Mouse (Mus musculus) bone marrow macrophage, adult 2 months (primary cell): ENCODE measurements around the gene Stim1. TPM values are rescaled to one million over a fixed set of nuclear protein-coding genes. Genes with fewer than 3 reads are reported as not detected.

Experiments
- H3K27ac ChIP-seq: 2 replicates; pipeline ENCODE4 v1.5.1; 2012; ENCODE audit warnings: low read depth, low read length; ENCODE audit not compliant: insufficient read depth
- H3K4me1 ChIP-seq: 2 replicates; pipeline ENCODE4 v1.6.1; 2012; ENCODE audit warnings: low read length; ENCODE audit not compliant: control insufficient read depth, insufficient read depth
- H3K4me3 ChIP-seq: 2 replicates; pipeline ENCODE4 v1.5.1; 2012; ENCODE audit warnings: mild to moderate bottlenecking, low read length, moderate library complexity; ENCODE audit not compliant: insufficient read depth
- CTCF ChIP-seq: IDR thresholded peaks from 2 replicates; pipeline ENCODE4 v1.5.1; 2012; ENCODE audit warnings: low read depth, mild to moderate bottlenecking, low read length, moderate library complexity
- POLR2A ChIP-seq: IDR thresholded peaks from 2 replicates; pipeline ENCODE4 v1.6.1; 2012; ENCODE audit warnings: mild to moderate bottlenecking, low read depth, low read length, borderline replicate concordance
- polyA plus RNA-seq: library from polyadenylated mRNA; stranded (reverse); fragments of >200 nt; gene quantifications from 2 replicates; pipeline ENCODE4 v1.2.4, GENCODE M21; 2012; ENCODE audit not compliant: missing spikeins, insufficient read depth, insufficient read length

Gene Stim1
- polyA plus RNA-seq, 1 experiment, result 50.2 TPM

DNA sequence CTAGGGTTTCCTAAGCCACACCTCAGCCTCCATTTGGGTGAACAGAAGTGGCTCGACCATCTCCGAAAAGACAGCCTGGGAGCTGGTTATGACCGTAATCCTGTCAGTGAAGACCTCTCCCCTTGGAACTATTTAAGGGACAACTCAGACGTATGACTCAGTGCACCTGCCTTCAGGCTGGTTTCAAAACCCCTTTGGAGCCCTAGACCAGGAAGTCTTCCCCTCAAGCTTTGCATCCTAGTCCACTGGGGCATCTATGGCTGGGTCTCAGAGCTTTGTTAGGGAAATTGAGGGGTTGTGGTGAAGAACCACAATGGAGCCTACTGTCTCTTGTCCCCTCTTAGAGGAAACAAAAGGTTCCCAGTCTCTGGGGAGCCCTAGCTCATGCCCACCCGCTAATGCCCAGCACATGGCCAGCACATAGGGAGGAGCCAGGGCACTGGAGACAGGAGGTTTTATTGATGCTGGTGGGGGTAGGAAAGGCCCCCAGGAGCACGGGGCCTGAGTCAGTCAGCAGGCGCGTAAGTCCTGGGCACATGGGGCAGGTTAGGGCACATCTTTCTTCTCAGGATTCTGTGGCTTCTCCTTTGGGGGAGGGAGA is 28.8 kb upstream of the Stim1 start:
- no peak overlapping the region for H3K27ac ChIP-seq

DNA sequence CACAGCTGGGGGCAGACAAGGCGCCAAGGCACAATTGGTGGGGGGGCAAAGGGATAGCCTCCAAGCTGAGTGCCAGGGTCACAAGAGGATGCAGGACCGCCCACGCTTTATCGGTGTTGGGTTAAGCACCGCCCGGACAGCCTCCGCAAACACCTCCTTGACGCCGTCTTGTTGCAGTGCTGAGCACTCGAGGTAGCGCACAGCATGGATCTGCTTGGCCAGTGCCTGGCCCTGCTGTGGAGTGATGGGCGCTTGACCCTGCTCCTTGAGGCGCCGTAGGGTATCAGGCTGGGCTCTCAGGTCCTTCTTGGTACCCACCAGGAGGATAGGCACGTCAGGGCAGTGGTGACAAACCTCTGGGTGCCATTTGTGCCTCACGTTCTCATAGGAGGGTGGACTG is 28.0 kb upstream of the Stim1 start:
- TF ChIP-seq POLR2A, result no peak
- no peak for TF ChIP-seq CTCF
- Histone ChIP-seq H3K27ac (no peak overlapping the region), H3K4me3 (no peak overlapping the region), H3K4me1 (peaks cover 44% of the 10 kb centered on the region)

More for the DNA sequence above, 28.8 kb upstream of the Stim1 start:
- H3K4me1 ChIP-seq, result peaks cover 45% of the 10 kb centered on the region
- no peak for TF ChIP-seq CTCF
- TF ChIP-seq POLR2A, result no peak
- no peak overlapping the region for H3K4me3 ChIP-seq

DNA sequence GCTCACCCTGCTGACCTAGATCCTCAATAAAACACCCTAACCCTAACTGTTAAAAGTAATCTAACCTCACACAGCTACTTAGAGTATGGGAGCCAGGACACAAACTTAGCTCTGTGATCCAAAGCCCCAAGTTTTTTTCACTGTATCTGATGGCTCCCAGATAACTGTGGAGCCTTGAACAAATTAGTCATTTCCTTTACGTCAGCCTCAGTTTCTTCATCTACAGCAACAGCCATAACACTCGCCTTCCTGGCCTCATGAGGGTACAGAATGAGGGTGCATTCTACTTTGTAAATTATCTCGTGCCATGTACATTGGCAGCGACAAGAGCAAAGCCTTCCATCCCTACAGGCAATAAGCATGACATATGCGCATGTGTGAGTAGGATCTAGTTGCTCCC is 25.2 kb upstream of the Stim1 start:
- peak overlapping the region; percentile 63 for H3K27ac ChIP-seq
- peaks cover 54% of the 10 kb centered on the region for H3K4me1 ChIP-seq
- TF ChIP-seq CTCF, result no peak
- no peak for TF ChIP-seq POLR2A
- 0 out of 2 replicates have a peak overlapping the region, but pooled peaks have one; percentile 1 for H3K4me3 ChIP-seq

DNA sequence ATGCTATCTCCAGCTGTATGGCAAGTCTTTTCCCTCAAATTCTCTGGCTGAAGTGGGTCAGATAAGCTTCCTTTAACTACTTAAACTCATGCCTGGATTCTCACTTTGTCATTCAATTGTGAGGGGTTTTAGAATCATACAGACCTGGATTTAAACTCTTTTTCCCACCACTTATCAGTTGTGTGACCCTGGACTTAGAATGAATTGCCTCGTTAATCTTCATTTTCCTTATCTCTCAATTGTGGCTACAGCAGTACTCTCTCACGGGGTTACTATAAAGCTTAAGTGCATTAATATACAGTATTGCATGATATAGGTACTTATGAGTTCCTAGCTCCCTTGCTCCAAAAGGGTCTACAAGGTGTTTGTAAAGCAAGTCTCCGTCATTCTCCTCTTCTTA is 24.7 kb upstream of the Stim1 start:
- Histone ChIP-seq H3K4me1 (peaks cover 54% of the 10 kb centered on the region), H3K27ac (peak overlapping the region; percentile 88), H3K4me3 (no peak overlapping the region)
- TF ChIP-seq CTCF (no peak), POLR2A (no peak)

GRCm38 (mm10) chr7:102243870-102244269 is 23.7 kb upstream of the Stim1 start:
- TF ChIP-seq POLR2A, result no peak
- TF ChIP-seq CTCF, result no peak
- Histone ChIP-seq H3K4me3 (no peak overlapping the region), H3K4me1 (peaks cover 54% of the 10 kb centered on the region), H3K27ac (peak overlapping the region; percentile 88)

GRCm38 (mm10) chr7:102244782-102245535 is 22.6 kb upstream of the Stim1 start:
- TF ChIP-seq CTCF (no peak), POLR2A (no peak)
- Histone ChIP-seq H3K4me1 (peaks cover 54% of the 10 kb centered on the region), H3K4me3 (peak overlapping the region; percentile 63), H3K27ac (peak overlapping the region; percentile 88)

GRCm38 (mm10) chr7:102245775-102246174 is 21.8 kb upstream of the Stim1 start:
- TF ChIP-seq POLR2A (no peak), CTCF (no peak)
- peaks cover 51% of the 10 kb centered on the region for H3K4me1 ChIP-seq
- peak overlapping the region; percentile 88 for H3K27ac ChIP-seq
- H3K4me3 ChIP-seq, result peak overlapping the region; percentile 63

- H3K4me3 ChIP-seq, result peak overlapping the region; percentile 63
Measured at GRCm38 (mm10) chr7:102246265-102246664, 21.3 kb upstream of the Stim1 start.

GRCm38 (mm10) chr7:102246956-102247797 is 20.4 kb upstream of the Stim1 start:
- Histone ChIP-seq H3K27ac (peak overlapping the region; percentile 93), H3K4me3 (peak overlapping the region; percentile 63), H3K4me1 (peaks cover 47% of the 10 kb centered on the region)
- TF ChIP-seq POLR2A, result 0 out of 2 replicates have a peak, but pooled peaks have one; percentile 37
- TF ChIP-seq CTCF, result no peak

More at GRCm38 (mm10) chr7:102246265-102246664, 21.3 kb upstream of the Stim1 start:
- Histone ChIP-seq H3K27ac (peak overlapping the region; percentile 88), H3K4me1 (peaks cover 49% of the 10 kb centered on the region)
- TF ChIP-seq POLR2A (no peak), CTCF (no peak)
